Mouse (Mus musculus) subcutaneous adipose tissue, adult 2 months (tissue): Measurements from ENCODE around the gene Scgb1b12. TPM values are rescaled to one million over a fixed set of nuclear protein-coding genes. Genes with fewer than 3 reads are reported as not detected.

Source experiments
- polyA plus RNA-seq: library from polyadenylated mRNA; depleted of rRNA; stranded (reverse); fragments of >200 nt; gene quantifications from 2 replicates; pipeline ENCODE4 v1.2.3, GENCODE M21; 2012; ENCODE audit warnings: low replicate concordance; rRNA removed

Gene Scgb1b12
- not detected in 2 replicates for polyA plus RNA-seq

DNA sequence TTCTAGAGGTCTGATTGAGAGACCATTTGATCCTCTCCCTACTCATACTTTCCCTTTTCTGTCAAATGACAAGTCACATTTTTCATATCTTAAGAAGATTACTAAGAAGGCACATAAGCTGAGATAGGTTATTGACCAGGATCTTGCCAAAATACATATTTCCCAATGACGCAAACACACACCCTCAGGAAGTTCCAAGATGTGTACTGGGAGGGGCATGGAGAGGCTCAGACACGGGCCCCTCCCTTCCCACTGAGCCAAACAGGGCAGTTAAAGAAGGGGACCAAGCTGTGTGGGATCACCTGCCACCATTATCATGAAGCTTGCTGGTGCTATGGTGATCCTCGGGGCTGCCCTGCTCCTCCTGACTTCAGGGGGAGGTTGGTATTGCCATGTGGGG lies at the start of gene Scgb1b12:
Gene Scgb1b12, plus strand, starts transcription at position 301 of the 400 bp plus-strand sequence.

DNA sequence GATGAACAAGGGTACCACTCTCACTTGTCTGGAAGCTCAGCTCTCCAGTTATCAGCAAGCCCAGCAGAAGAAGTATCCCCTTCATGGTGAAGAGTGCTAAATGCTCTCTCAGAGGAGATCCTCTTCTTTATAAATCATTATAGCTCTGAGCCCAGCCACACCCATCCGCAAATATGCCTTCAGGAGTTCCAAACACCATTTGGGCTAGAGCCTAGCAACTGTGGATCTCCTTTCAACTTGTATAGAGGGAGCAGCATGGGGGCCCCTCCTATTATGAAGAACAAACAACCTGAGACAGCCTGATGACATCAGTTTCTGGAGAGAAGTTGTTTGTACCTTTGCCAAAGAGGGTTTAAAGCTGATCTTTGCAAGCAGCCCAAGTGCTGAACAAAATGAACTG lies 6.8 kb upstream of the Scgb1b12 start, which contains the start of gene Scgb2b12:
Gene Scgb2b12, minus strand, starts transcription at position 101 of the 400 bp plus-strand sequence.

Other genes with a start within 250 kb of the Scgb1b12 start
- not detected in 2 replicates for gene Scgb1b10, start 233.3 kb upstream of the Scgb1b12 start, polyA plus RNA-seq
- gene Scgb2b11, start 123.0 kb upstream of the Scgb1b12 start, polyA plus RNA-seq, result not detected in 2 replicates
- gene Scgb1b11, start 111.3 kb upstream of the Scgb1b12 start, polyA plus RNA-seq, result not detected in 2 replicates
- gene Scgb2b12, start 6.9 kb upstream of the Scgb1b12 start, polyA plus RNA-seq, result not detected in 2 replicates
- not detected in 2 replicates for gene Scgb1b29, start 107.4 kb downstream of the Scgb1b12 start, polyA plus RNA-seq